Mouse (Mus musculus) megakaryocyte, embryonic 14.5 days (primary cell): Measurements from ENCODE around the gene Bcl9l.

Experiments used
- FLI1 ChIP-seq: IDR thresholded peaks from 2 replicates; pipeline ENCODE4 v1.6.1; 2012; ENCODE audit warnings: low read length, inconsistent platforms, mixed read lengths
- GATA1 ChIP-seq: IDR thresholded peaks from 3 replicates; pipeline ENCODE4 v1.6.1; 2012; ENCODE audit warnings: mixed read lengths, low read length, inconsistent platforms, borderline replicate concordance

DNA sequence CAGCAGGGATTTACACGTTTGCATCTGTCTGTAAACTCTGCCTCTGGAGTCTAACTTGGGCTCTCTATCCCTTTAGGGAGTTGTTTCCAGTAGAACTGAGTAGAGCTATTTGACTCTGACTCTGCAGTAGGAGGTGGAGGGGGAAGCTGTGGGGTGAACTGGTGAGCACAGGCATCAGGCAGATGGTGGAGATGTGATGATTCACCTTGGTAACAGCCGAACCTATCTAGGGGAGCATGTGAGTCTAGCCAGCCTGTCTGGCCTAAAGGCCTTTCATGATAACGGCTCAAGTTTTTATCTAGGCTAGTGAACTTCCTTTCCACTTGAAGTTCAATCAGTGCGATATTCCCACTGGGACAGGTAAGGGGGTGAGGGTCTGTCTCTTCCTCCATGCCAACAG, 34.7 kb downstream of the Bcl9l start:
- TF ChIP-seq GATA1 (no peak), FLI1 (no peak)
